ENCODE assay signal across 33 mouse cellular contexts in genomic region chr19:56245201-56245600, GRCm38 (mm10). TPM values are rescaled to one million over a fixed set of nuclear protein-coding genes. Genes with fewer than 3 reads are reported as not detected.
DNase-seq lines count a peak whose midpoint lies in the region; ATAC-seq and TF ChIP-seq lines count a peak whose summit lies in the region.
"Had no signal": no experiment of that assay in that cellular context is flagged by ENCODE, and none has a peak within 500 bp of the region (broad histone marks: within the 10 kb centered on the region; RNA-seq: fewer than 3 reads in every experiment).

No protein-coding gene starts in this region.

- ATAC-seq in limb, embryonic 14.5 days (ENCODE audit: low FRiP score, low read depth), result no peak
- no peak for ATAC-seq in embryonic facial prominence, embryonic 15.5 days (ENCODE audit: insufficient number of reproducible peaks, low FRiP score, low TSS enrichment, low read depth)
- ATAC-seq in forebrain, embryonic 12.5 days (ENCODE audit: low FRiP score), result no peak
- ATAC-seq in hindbrain, embryonic 13.5 days (ENCODE audit: low FRiP score), result no peak
- ATAC-seq: forebrain, embryonic 14.5 days; forebrain, postnatal 0 days; hindbrain, postnatal 0 days; inflammation-experienced regulatory T-cells, adult 6 months; intestine, embryonic 16.5 days; Patski had no signal

- H3K36me3 ChIP-seq in limb, embryonic 14.5 days (ENCODE audit: control insufficient read depth, insufficient read depth, low read length), result no peaks in the 10 kb centered on the region
- H3K36me3 ChIP-seq in limb, embryonic 10.5 days, result no peaks in the 10 kb centered on the region
- H3K36me3 ChIP-seq in embryonic facial prominence, embryonic 15.5 days, result no peaks in the 10 kb centered on the region
- H3K36me3 ChIP-seq in forebrain, embryonic 12.5 days (replicated peaks), result no peaks in the 10 kb centered on the region
- no peaks in the 10 kb centered on the region for H3K36me3 ChIP-seq in hindbrain, embryonic 13.5 days
- H3K36me3 ChIP-seq: forebrain, embryonic 10.5 days; heart, embryonic 12.5 days; heart, embryonic 15.5 days; hindbrain, embryonic 10.5 days had no signal

- H3K4me1 ChIP-seq in limb, embryonic 14.5 days (ENCODE audit: control insufficient read depth, insufficient read depth, low read length), result peaks cover 6% of the 10 kb centered on the region; the same call in 1 of the 2 replicates
- peaks cover 4% of the 10 kb centered on the region for H3K4me1 ChIP-seq in limb, embryonic 10.5 days
- peaks cover 10% of the 10 kb centered on the region; the same call in 1 of the 2 replicates for H3K4me1 ChIP-seq in embryonic facial prominence, embryonic 15.5 days
- H3K4me1 ChIP-seq in forebrain, embryonic 12.5 days, result no peaks in the 10 kb centered on the region
- H3K4me1 ChIP-seq in hindbrain, embryonic 13.5 days (replicated peaks), result no peaks in the 10 kb centered on the region
- H3K4me1 ChIP-seq: forebrain, embryonic 10.5 days; heart, embryonic 12.5 days; heart, embryonic 15.5 days had no signal

- peak; percentile 85 for DNase-seq in limb, embryonic 14.5 days (ENCODE audit: low spot score)
- no peak for DNase-seq in limb, embryonic 10.5 days (ENCODE audit: low spot score)
- DNase-seq in 3T3-L1 (ENCODE audit: low read depth, low spot score), result peak; percentile 26
- peak; percentile 19 for DNase-seq in brain, adult 2 months (ENCODE audit: low read depth, low spot score)
- DNase-seq in layer of hippocampus, postnatal 36 days, result no peak
- DNase-seq: adrenal gland, postnatal 10 days; adrenal gland, postnatal 36 days; cerebellum, adult 11 months; cerebellum, adult 2 months; cerebellum, adult 9-11 months; cerebellum, postnatal 25 days; forebrain, postnatal 0 days; gastrocnemius, adult 2 months; gastrocnemius, postnatal 14 days; heart, adult 11 months; heart, postnatal 10 days; heart, postnatal 36 days had no signal

- no peak for TF ChIP-seq POLR2A in limb, embryonic 14.5 days (IDR thresholded peaks at IDR 0.05; ENCODE audit: borderline replicate concordance, extremely low read depth, insufficient read depth, insufficient read length)

- H3K27me3 ChIP-seq in limb, embryonic 14.5 days (ENCODE audit: control insufficient read depth, insufficient read depth, low read length), result no peaks in the 10 kb centered on the region
- H3K27me3 ChIP-seq in limb, embryonic 10.5 days (ENCODE audit: low read depth, poor library complexity, severe bottlenecking), result peaks cover 1% of the 10 kb centered on the region
- no peaks in the 10 kb centered on the region for H3K27me3 ChIP-seq in embryonic facial prominence, embryonic 15.5 days
- no peaks in the 10 kb centered on the region; the same call in 1 of the 2 replicates for H3K27me3 ChIP-seq in forebrain, embryonic 12.5 days
- no peaks in the 10 kb centered on the region for H3K27me3 ChIP-seq in hindbrain, embryonic 13.5 days
- H3K27me3 ChIP-seq: heart, embryonic 12.5 days; heart, embryonic 15.5 days had no signal

- no peak overlapping the region for H3K27ac ChIP-seq in limb, embryonic 14.5 days (replicated peaks; ENCODE audit: low read depth, low read length)
- no peak overlapping the region for H3K27ac ChIP-seq in limb, embryonic 10.5 days
- H3K27ac ChIP-seq in embryonic facial prominence, embryonic 15.5 days (replicated peaks), result peak overlapping the region; percentile 66; the same call in 1 of the 2 replicates
- no peak overlapping the region for H3K27ac ChIP-seq in forebrain, embryonic 12.5 days
- H3K27ac ChIP-seq in hindbrain, embryonic 13.5 days, result no peak overlapping the region
- H3K27ac ChIP-seq: forebrain, embryonic 10.5 days; gastrocnemius, adult 2 months; heart, embryonic 15.5 days; hindbrain, embryonic 10.5 days; hindbrain, embryonic 14.5 days; hindbrain, postnatal 0 days had no signal

- H3K4me3 ChIP-seq in limb, embryonic 14.5 days (replicated peaks; ENCODE audit: low read length), result no peak overlapping the region
- H3K4me3 ChIP-seq in limb, embryonic 10.5 days, result no peak overlapping the region
- H3K4me3 ChIP-seq in embryonic facial prominence, embryonic 15.5 days (replicated peaks), result no peak overlapping the region
- H3K4me3 ChIP-seq in forebrain, embryonic 12.5 days (replicated peaks), result no peak overlapping the region
- H3K4me3 ChIP-seq in hindbrain, embryonic 13.5 days, result no peak overlapping the region
- H3K4me3 ChIP-seq: forebrain, embryonic 10.5 days; gastrocnemius, adult 2 months; heart, embryonic 12.5 days; heart, embryonic 15.5 days; hindbrain, embryonic 10.5 days had no signal

- no peak overlapping the region for H3K4me2 ChIP-seq in limb, embryonic 14.5 days (replicated peaks; ENCODE audit: low read depth, low read length, severe bottlenecking)
- no peak overlapping the region for H3K4me2 ChIP-seq in embryonic facial prominence, embryonic 15.5 days (replicated peaks)
- H3K4me2 ChIP-seq in forebrain, embryonic 12.5 days, result no peak overlapping the region
- H3K4me2 ChIP-seq in hindbrain, embryonic 13.5 days, result no peak overlapping the region
- H3K4me2 ChIP-seq: heart, embryonic 12.5 days; heart, embryonic 15.5 days; hindbrain, embryonic 14.5 days had no signal

- WGBS in limb, embryonic 14.5 days, result 56% methylated on average over 5 of the region's 5 CpGs
- 93% methylated on average over 5 of the region's 5 CpGs for WGBS in limb, embryonic 10.5 days
- 27% methylated on average over 5 of the region's 5 CpGs for WGBS in embryonic facial prominence, embryonic 15.5 days
- 93% methylated on average over 5 of the region's 5 CpGs for WGBS in forebrain, embryonic 12.5 days
- WGBS in hindbrain, embryonic 13.5 days, result 93% methylated on average over 5 of the region's 5 CpGs

- no peak overlapping the region for H3K9ac ChIP-seq in limb, embryonic 14.5 days (ENCODE audit: low read depth, low read length, severe bottlenecking)
- H3K9ac ChIP-seq in embryonic facial prominence, embryonic 15.5 days, result no peak overlapping the region
- H3K9ac ChIP-seq in forebrain, embryonic 12.5 days, result no peak overlapping the region
- H3K9ac ChIP-seq in hindbrain, embryonic 13.5 days, result no peak overlapping the region
- H3K9ac ChIP-seq: forebrain, postnatal 0 days; heart, embryonic 12.5 days; heart, embryonic 15.5 days; hindbrain, embryonic 14.5 days had no signal

- H3K9me3 ChIP-seq in limb, embryonic 14.5 days (ENCODE audit: control insufficient read depth, low read length), result 0 out of 2 replicates have a peak, but pooled peaks cover 2% of the 10 kb centered on the region
- no peaks in the 10 kb centered on the region for H3K9me3 ChIP-seq in limb, embryonic 10.5 days (replicated peaks)
- 0 out of 2 replicates have a peak, but pooled peaks cover 4% of the 10 kb centered on the region for H3K9me3 ChIP-seq in embryonic facial prominence, embryonic 15.5 days (replicated peaks)
- no peaks in the 10 kb centered on the region for H3K9me3 ChIP-seq in forebrain, embryonic 12.5 days
- H3K9me3 ChIP-seq in hindbrain, embryonic 13.5 days, result no peaks in the 10 kb centered on the region
- H3K9me3 ChIP-seq: forebrain, embryonic 10.5 days; heart, embryonic 12.5 days; heart, embryonic 15.5 days; hindbrain, embryonic 10.5 days had no signal

RNA-seq across cellular contexts. Expression of gene Habp2, which starts 41.7 kb away (rescaled TPM):
- 0.63 TPM in 1 of 2 replicates, not detected in the other for polyA plus RNA-seq in limb, embryonic 14.5 days (2012; rRNA removed)
- polyA plus RNA-seq in limb, embryonic 14.5 days (2014; fragmentation: Nextera tagmentation; extraction: Ambion mirVana), result 0.10 TPM in 1 of 2 replicates, not detected in the other
- 0.46 TPM in 1 of 2 replicates, not detected in the other for polyA plus RNA-seq in limb, embryonic 10.5 days (2016; fragmentation: Nextera tagmentation; extraction: Ambion mirVana)
- polyA plus RNA-seq in embryonic facial prominence, embryonic 15.5 days (2015; fragmentation: Nextera tagmentation; extraction: Ambion mirVana), result 0.24 and 0.26 TPM in 2 replicates
- not detected in 2 replicates for polyA plus RNA-seq in forebrain, embryonic 12.5 days (2016; fragmentation: Nextera tagmentation; extraction: Ambion mirVana)
- 0.09 TPM in 1 of 2 replicates, not detected in the other for polyA plus RNA-seq in hindbrain, embryonic 13.5 days (2015; fragmentation: Nextera tagmentation; extraction: Ambion mirVana)
- not detected for total RNA-seq in layer of hippocampus, postnatal 36 days (2021)
- total RNA-seq: common myeloid progenitor, adult 5-6 weeks; forebrain, postnatal 0 days; gastrocnemius, adult 2 months; gastrocnemius, postnatal 14 days; heart, adult 8-10 months; heart, postnatal 10 days; heart, postnatal 36 days; hindbrain, postnatal 0 days had no signal
- polyA plus RNA-seq: cerebellum, adult 2 months; forebrain, embryonic 10.5 days; forebrain, postnatal 0 days; frontal cortex, adult 2 months; hindbrain, embryonic 10.5 days; hindbrain, embryonic 14.5 days; hindbrain, postnatal 0 days had no signal

Comparison
In these comparisons a context has a peak if more than half of its experiments do, and no peak if none do; other contexts are left out.
1. DNase-seq: peak in limb, embryonic 14.5 days (single experiment), 3T3-L1 (single experiment) and brain, adult 2 months (single experiment); none in limb, embryonic 10.5 days (single experiment) and layer of hippocampus, postnatal 36 days (0 of 2).